Mouse (Mus musculus): ENCODE measurements around the gene Olfr554. TPM values are rescaled to one million over a fixed set of nuclear protein-coding genes. Genes with fewer than 3 reads are reported as not detected.

Gene Olfr554
- polyA plus RNA-seq, 1 experiment from 2014 or later: not detected

DNA sequence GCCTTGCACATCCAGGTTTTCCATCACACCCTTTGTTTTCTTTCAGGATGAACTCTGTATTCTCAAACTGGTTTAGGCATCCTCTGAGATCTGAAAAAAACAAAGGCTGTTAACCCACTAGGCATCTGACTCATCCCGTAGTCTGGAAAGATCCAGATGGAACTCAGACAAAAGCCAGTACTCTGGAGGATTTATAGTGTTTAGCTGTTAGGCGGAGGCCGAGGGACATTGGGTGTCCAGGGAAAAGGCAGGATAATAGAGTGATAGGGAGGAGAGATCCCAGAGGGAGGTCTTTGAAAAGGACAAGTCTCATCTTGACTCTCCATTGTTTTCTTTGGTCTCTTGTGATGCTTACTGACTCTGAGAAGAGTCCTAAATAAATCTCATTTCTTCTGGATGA, 26.4 kb downstream of the Olfr554 start, which contains the start of gene Olfr556:
Olfr556 (plus strand) TSS at position 301 of the 400 bp plus-strand sequence.
- Histone ChIP-seq H3K27me3 (ENCODE audit: control insufficient read depth, insufficient read depth, low read length) (no peaks in the 10 kb centered on the region), H3K4me2 (replicated peaks; ENCODE audit: low read depth, low read length) (no peak within 1 kb of the TSS), H3K27ac (ENCODE audit: low read depth, low read length) (no peak within 1 kb of the TSS), H3K9me3 (ENCODE audit: control insufficient read depth, low read length) (no peaks in the 10 kb centered on the region), H3K4me3 (ENCODE audit: low read depth, low read length) (no peak within 1 kb of the TSS), H3K36me3 (ENCODE audit: control insufficient read depth, insufficient read depth, low read length) (no peaks in the 10 kb centered on the region), H3K9ac (ENCODE audit: low read depth, low read length) (no peak within 1 kb of the TSS), H3K4me1 (replicated peaks; ENCODE audit: control insufficient read depth, insufficient read depth, low read length) (no peaks in the 10 kb centered on the region)
- 45% methylated on average over 3 of the region's 3 CpGs for WGBS
- DNase-seq (ENCODE audit: low spot score) (no peak), ATAC-seq (ENCODE audit: low FRiP score) (no peak)

DNA sequence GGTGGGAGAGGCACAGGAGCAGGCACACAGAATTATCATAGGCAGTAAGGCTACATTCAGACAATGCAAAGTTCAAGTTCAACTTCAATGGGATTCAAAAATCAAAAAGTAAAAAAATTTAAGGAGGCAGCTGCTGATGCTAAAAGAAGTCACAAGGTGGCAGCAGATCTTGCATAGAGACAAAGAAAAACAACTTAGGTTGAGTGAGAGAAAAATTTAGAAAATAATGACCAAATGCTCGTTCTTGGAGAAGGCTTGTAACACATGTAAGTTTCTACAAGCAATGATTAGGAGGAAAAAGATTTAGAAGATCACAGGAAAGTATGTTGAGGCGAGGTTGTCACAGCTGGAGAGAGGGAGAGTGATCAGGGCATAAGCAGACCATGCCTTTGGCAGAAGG, 27.1 kb downstream of the Olfr554 start:
- Histone ChIP-seq H3K36me3 (ENCODE audit: control insufficient read depth, insufficient read depth, low read length) (no peaks in the 10 kb centered on the region), H3K4me3 (ENCODE audit: low read depth, low read length) (no peak overlapping the region), H3K9me3 (ENCODE audit: control insufficient read depth, low read length) (no peaks in the 10 kb centered on the region), H3K4me2 (replicated peaks; ENCODE audit: low read depth, low read length) (no peak overlapping the region), H3K27ac (ENCODE audit: low read depth, low read length) (no peak overlapping the region), H3K27me3 (ENCODE audit: control insufficient read depth, insufficient read depth, low read length) (no peaks in the 10 kb centered on the region), H3K4me1 (replicated peaks; ENCODE audit: control insufficient read depth, insufficient read depth, low read length) (no peaks in the 10 kb centered on the region), H3K9ac (ENCODE audit: low read depth, low read length) (no peak overlapping the region)
- ATAC-seq (ENCODE audit: low FRiP score) (no peak), DNase-seq (ENCODE audit: low spot score) (peak; percentile 30)
- 44% methylated on average over 2 of the region's 2 CpGs for WGBS

DNA sequence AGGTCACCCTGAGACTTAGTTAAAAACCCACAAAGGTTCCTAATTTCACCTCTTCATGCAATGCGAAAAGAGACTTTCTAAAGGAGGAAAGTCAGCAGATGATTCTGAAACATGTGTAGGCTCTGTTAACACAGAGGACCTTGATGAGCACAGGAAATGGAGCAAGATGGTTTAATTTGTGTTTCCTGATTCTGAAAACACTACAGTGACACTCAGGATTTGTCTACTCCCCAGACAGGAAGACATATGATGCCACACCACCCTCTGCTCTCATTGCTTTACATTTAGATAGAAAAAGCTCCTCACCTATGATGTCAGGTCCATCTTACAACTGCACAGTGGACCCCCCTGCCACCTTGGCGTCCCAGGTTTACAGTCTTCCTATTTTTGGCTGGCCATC, 38.0 kb downstream of the Olfr554 start:
- H3K9me3 ChIP-seq (ENCODE audit: control insufficient read depth, low read length): no peaks in the 10 kb centered on the region
- no peak overlapping the region for H3K4me2 ChIP-seq (replicated peaks; ENCODE audit: low read depth, low read length)
- DNase-seq (ENCODE audit: low spot score) (no peak), ATAC-seq (ENCODE audit: low FRiP score) (no peak)
- no peaks in the 10 kb centered on the region for H3K4me1 ChIP-seq (replicated peaks; ENCODE audit: control insufficient read depth, insufficient read depth, low read length)
- no peak overlapping the region for H3K9ac ChIP-seq (ENCODE audit: low read depth, low read length)
- 86% methylated on average over 2 of the region's 2 CpGs for WGBS
- H3K27ac ChIP-seq (ENCODE audit: low read depth, low read length): no peak overlapping the region
- H3K36me3 ChIP-seq (ENCODE audit: control insufficient read depth, insufficient read depth, low read length): no peaks in the 10 kb centered on the region
- H3K27me3 ChIP-seq (ENCODE audit: control insufficient read depth, insufficient read depth, low read length): no peaks in the 10 kb centered on the region
- no peak overlapping the region for H3K4me3 ChIP-seq (ENCODE audit: low read depth, low read length)

DNA sequence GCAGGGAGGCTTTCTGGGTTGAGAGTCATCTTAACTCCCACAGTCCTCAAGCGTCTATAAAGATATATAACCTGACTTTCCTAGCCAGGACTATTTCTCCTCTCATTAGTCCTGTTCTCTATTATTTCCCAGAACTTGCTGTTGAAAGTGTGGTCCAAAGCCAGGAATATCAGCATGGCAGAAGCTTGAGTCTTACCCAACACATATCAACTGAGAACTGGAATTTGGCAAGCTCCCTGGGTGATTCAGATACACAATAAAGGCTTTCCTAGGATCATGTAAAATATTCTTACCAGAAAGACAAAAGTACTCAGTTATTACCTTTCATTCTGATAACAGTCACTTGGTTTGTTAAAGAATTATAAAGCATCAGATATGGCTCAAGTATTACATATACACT, 43.7 kb downstream of the Olfr554 start:
- DNase-seq (ENCODE audit: low spot score): no peak
- ATAC-seq (ENCODE audit: low FRiP score): no peak
- no peak overlapping the region for H3K9ac ChIP-seq (ENCODE audit: low read depth, low read length)
- H3K4me3 ChIP-seq (ENCODE audit: low read depth, low read length): no peak overlapping the region
- no peak overlapping the region for H3K4me2 ChIP-seq (replicated peaks; ENCODE audit: low read depth, low read length)
- no peaks in the 10 kb centered on the region for H3K36me3 ChIP-seq (ENCODE audit: control insufficient read depth, insufficient read depth, low read length)
- WGBS: 96% methylated on average over 1 of the region's 1 CpGs
- H3K27me3 ChIP-seq (ENCODE audit: control insufficient read depth, insufficient read depth, low read length): no peaks in the 10 kb centered on the region
- H3K4me1 ChIP-seq (replicated peaks; ENCODE audit: control insufficient read depth, insufficient read depth, low read length): no peaks in the 10 kb centered on the region
- H3K9me3 ChIP-seq (ENCODE audit: control insufficient read depth, low read length): no peaks in the 10 kb centered on the region
- H3K27ac ChIP-seq (ENCODE audit: low read depth, low read length): no peak overlapping the region

DNA sequence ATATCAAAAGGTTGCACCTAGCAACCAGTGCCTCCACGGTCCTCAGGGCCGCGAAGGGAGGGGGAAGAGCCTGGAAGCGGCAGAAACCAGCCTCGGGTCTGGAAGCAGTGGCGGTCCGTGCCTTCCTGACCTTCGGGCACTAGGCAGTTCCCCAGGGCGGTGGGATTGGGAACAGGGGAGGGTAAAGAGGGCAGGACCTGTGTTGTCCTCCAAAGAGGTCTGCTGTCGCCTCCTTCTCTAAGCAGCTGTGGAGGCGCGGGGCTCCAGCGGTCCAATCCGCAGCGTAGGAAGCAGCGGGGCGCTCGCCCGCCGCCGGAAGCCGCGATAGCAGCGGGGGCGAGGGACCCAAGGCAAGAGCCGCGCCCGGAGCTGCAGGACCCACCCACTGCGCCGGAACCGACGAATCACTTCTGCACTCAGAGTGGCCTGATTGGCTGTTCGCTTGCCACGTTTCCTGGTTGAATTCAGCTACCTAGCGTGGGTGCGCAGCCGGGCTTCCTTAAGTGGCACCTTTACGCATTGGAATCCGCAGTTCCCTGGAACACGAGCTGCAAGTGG, 48.8 kb downstream of the Olfr554 start, which contains the start of gene Trim68:
Trim68 (minus strand) TSS at position 384 of the 558 bp plus-strand sequence.
- Histone ChIP-seq H3K9ac (ENCODE audit: low read depth, low read length) (peak within 1 kb of the TSS; percentile 72), H3K36me3 (ENCODE audit: control insufficient read depth, insufficient read depth, low read length) (no peaks in the 10 kb centered on the region), H3K4me2 (replicated peaks; ENCODE audit: low read depth, low read length) (peak within 1 kb of the TSS; percentile 45), H3K4me3 (ENCODE audit: low read depth, low read length) (peak within 1 kb of the TSS; percentile 47), H3K27ac (ENCODE audit: low read depth, low read length) (no peak within 1 kb of the TSS), H3K9me3 (ENCODE audit: control insufficient read depth, low read length) (no peaks in the 10 kb centered on the region), H3K4me1 (replicated peaks; ENCODE audit: control insufficient read depth, insufficient read depth, low read length) (no peaks in the 10 kb centered on the region), H3K27me3 (ENCODE audit: control insufficient read depth, insufficient read depth, low read length) (no peaks in the 10 kb centered on the region)
- ATAC-seq (ENCODE audit: low FRiP score) (peak; percentile 100), DNase-seq (ENCODE audit: low spot score) (peak; percentile 91)
- under 1% methylated on average over 40 of the region's 40 CpGs for WGBS

Other genes starting within 250 kb of the Olfr554 start
- gene Rrm1, start 196.7 kb upstream of the Olfr554 start, polyA plus RNA-seq (2014; fragmentation: Nextera tagmentation; extraction: Ambion mirVana): 189 and 213 TPM in 2 replicates
- gene Olfr543, start 156.8 kb upstream of the Olfr554 start, polyA plus RNA-seq (2014; fragmentation: Nextera tagmentation; extraction: Ambion mirVana): 0.31 and 1.1 TPM in 2 replicates
- gene Olfr544, start 150.1 kb upstream of the Olfr554 start, polyA plus RNA-seq (2014; fragmentation: Nextera tagmentation; extraction: Ambion mirVana): 0.08 and 0.23 TPM in 2 replicates
- gene Olfr545, start 138.9 kb upstream of the Olfr554 start, polyA plus RNA-seq (2014; fragmentation: Nextera tagmentation; extraction: Ambion mirVana): not detected in 2 replicates
- gene Olfr547, start 103.7 kb upstream of the Olfr554 start, polyA plus RNA-seq (2014; fragmentation: Nextera tagmentation; extraction: Ambion mirVana): not detected in 2 replicates
- not detected in 2 replicates for gene Olfr548-ps1, start 97.5 kb upstream of the Olfr554 start, polyA plus RNA-seq (2014; fragmentation: Nextera tagmentation; extraction: Ambion mirVana)
- not detected in 2 replicates for gene Olfr549, start 88.6 kb upstream of the Olfr554 start, polyA plus RNA-seq (2014; fragmentation: Nextera tagmentation; extraction: Ambion mirVana)
- gene Trim21, start 72.9 kb upstream of the Olfr554 start, polyA plus RNA-seq (2014; fragmentation: Nextera tagmentation; extraction: Ambion mirVana): 0.32 and 1.1 TPM in 2 replicates
- not detected in 2 replicates for gene Olfr550, start 67.0 kb upstream of the Olfr554 start, polyA plus RNA-seq (2014; fragmentation: Nextera tagmentation; extraction: Ambion mirVana)
- not detected in 2 replicates for gene Olfr551, start 46.5 kb upstream of the Olfr554 start, polyA plus RNA-seq (2014; fragmentation: Nextera tagmentation; extraction: Ambion mirVana)
- not detected in 2 replicates for gene Olfr552, start 40.7 kb upstream of the Olfr554 start, polyA plus RNA-seq (2014; fragmentation: Nextera tagmentation; extraction: Ambion mirVana)
- gene Olfr553, start 20.2 kb upstream of the Olfr554 start, polyA plus RNA-seq (2014; fragmentation: Nextera tagmentation; extraction: Ambion mirVana): not detected in 2 replicates
- gene Olfr555, start 20.4 kb downstream of the Olfr554 start, polyA plus RNA-seq (2014; fragmentation: Nextera tagmentation; extraction: Ambion mirVana): not detected in 2 replicates
- gene Olfr556, start 26.5 kb downstream of the Olfr554 start, polyA plus RNA-seq (2014; fragmentation: Nextera tagmentation; extraction: Ambion mirVana): not detected in 2 replicates
- gene Trim68, start 48.9 kb downstream of the Olfr554 start, polyA plus RNA-seq (2014; fragmentation: Nextera tagmentation; extraction: Ambion mirVana): 9.3 and 9.5 TPM in 2 replicates
- gene Olfr557, start 57.5 kb downstream of the Olfr554 start, polyA plus RNA-seq (2014; fragmentation: Nextera tagmentation; extraction: Ambion mirVana): not detected in 2 replicates
- 0.15 TPM in 1 of 2 replicates, not detected in the other for gene Olfr558, start 63.8 kb downstream of the Olfr554 start, polyA plus RNA-seq (2014; fragmentation: Nextera tagmentation; extraction: Ambion mirVana)
- gene Olfr33, start 80.6 kb downstream of the Olfr554 start, polyA plus RNA-seq (2014; fragmentation: Nextera tagmentation; extraction: Ambion mirVana): not detected in 2 replicates
- not detected in 2 replicates for gene Olfr559, start 89.1 kb downstream of the Olfr554 start, polyA plus RNA-seq (2014; fragmentation: Nextera tagmentation; extraction: Ambion mirVana)
- gene Olfr560, start 120.9 kb downstream of the Olfr554 start, polyA plus RNA-seq (2014; fragmentation: Nextera tagmentation; extraction: Ambion mirVana): not detected in 2 replicates
- gene Olfr78, start 121.0 kb downstream of the Olfr554 start, polyA plus RNA-seq (2014; fragmentation: Nextera tagmentation; extraction: Ambion mirVana): 0.14 TPM in 1 of 2 replicates, not detected in the other
- not detected in 2 replicates for gene Olfr561, start 132.8 kb downstream of the Olfr554 start, polyA plus RNA-seq (2014; fragmentation: Nextera tagmentation; extraction: Ambion mirVana)
- gene Olfr564, start 165.0 kb downstream of the Olfr554 start, polyA plus RNA-seq (2014; fragmentation: Nextera tagmentation; extraction: Ambion mirVana): not detected in 2 replicates
- not detected in 2 replicates for gene Olfr566, start 220.3 kb downstream of the Olfr554 start, polyA plus RNA-seq (2014; fragmentation: Nextera tagmentation; extraction: Ambion mirVana)
- not detected in 2 replicates for gene Olfr568, start 238.7 kb downstream of the Olfr554 start, polyA plus RNA-seq (2014; fragmentation: Nextera tagmentation; extraction: Ambion mirVana)